In genomic region chr9:94483291-94483879, GRCm38 (mm10) we compare ENCODE assay signal across 10 mouse cellular contexts. TPM values are rescaled to one million over a fixed set of nuclear protein-coding genes. Genes with fewer than 3 reads are reported as not detected.
DNase-seq lines count a peak whose midpoint lies in the region; ATAC-seq lines count a peak whose summit lies in the region.
"Had no signal": no experiment of that assay in that cellular context is flagged by ENCODE, and none has a peak within 500 bp of the region (broad histone marks: within the 10 kb centered on the region; RNA-seq: fewer than 3 reads in every experiment).

No protein-coding gene starts in this region.

- WGBS in forebrain, embryonic 11.5 days = 83% methylated on average over 6 of the region's 6 CpGs
- 87% methylated on average over 6 of the region's 6 CpGs for WGBS in forebrain, embryonic 10.5 days
- 75% methylated on average over 6 of the region's 6 CpGs for WGBS in midbrain, embryonic 11.5 days
- WGBS in midbrain, embryonic 13.5 days = 75% methylated on average over 6 of the region's 6 CpGs

- no peak overlapping the region for H3K27ac ChIP-seq in forebrain, embryonic 11.5 days (ENCODE audit: low read depth, low read length)
- H3K27ac ChIP-seq in forebrain, embryonic 10.5 days = no peak overlapping the region
- H3K27ac ChIP-seq in midbrain, embryonic 11.5 days (ENCODE audit: low read depth, low read length) = no peak overlapping the region
- H3K27ac ChIP-seq in midbrain, embryonic 13.5 days = no peak overlapping the region
- H3K27ac ChIP-seq: neural tube, embryonic 12.5 days; stomach, embryonic 15.5 days had no signal

- no peaks in the 10 kb centered on the region for H3K36me3 ChIP-seq in forebrain, embryonic 11.5 days (ENCODE audit: control insufficient read depth, insufficient read depth, low read length)
- no peaks in the 10 kb centered on the region for H3K36me3 ChIP-seq in forebrain, embryonic 10.5 days (replicated peaks)
- no peaks in the 10 kb centered on the region for H3K36me3 ChIP-seq in midbrain, embryonic 11.5 days (ENCODE audit: control insufficient read depth, insufficient read depth, low read length)
- no peaks in the 10 kb centered on the region for H3K36me3 ChIP-seq in midbrain, embryonic 13.5 days
- H3K36me3 ChIP-seq: neural tube, embryonic 12.5 days; stomach, embryonic 15.5 days had no signal

- H3K9ac ChIP-seq in forebrain, embryonic 11.5 days (ENCODE audit: low read length) = no peak overlapping the region
- H3K9ac ChIP-seq in midbrain, embryonic 11.5 days (ENCODE audit: low read length) = no peak overlapping the region
- H3K9ac ChIP-seq in midbrain, embryonic 13.5 days (replicated peaks) = no peak overlapping the region
- H3K9ac ChIP-seq: neural tube, embryonic 12.5 days; stomach, embryonic 15.5 days had no signal

- DNase-seq in forebrain, embryonic 11.5 days (ENCODE audit: low spot score) = no peak
- no peak for DNase-seq in forebrain, embryonic 10.5 days (ENCODE audit: extremely low spot score, low spot score)
- DNase-seq in midbrain, embryonic 11.5 days (ENCODE audit: low spot score, missing footprints) = peak; percentile 68
- DNase-seq in kidney, postnatal 14 days = peak; percentile 50
- DNase-seq in lung, postnatal 25 days (ENCODE audit: low spot score) = peak; percentile 61
- no peak for DNase-seq in gastrocnemius, postnatal 10 days
- DNase-seq in adrenal gland, adult 8-10 months = no peak

- peak; percentile 53; the same call in 1 of the 2 replicates for ATAC-seq in forebrain, embryonic 11.5 days (replicated peaks; ENCODE audit: low FRiP score)
- no peak for ATAC-seq in midbrain, embryonic 11.5 days (ENCODE audit: low FRiP score)
- no peak; the same call in 1 of the 2 replicates for ATAC-seq in midbrain, embryonic 13.5 days

- no peak overlapping the region for H3K4me3 ChIP-seq in forebrain, embryonic 11.5 days (ENCODE audit: low read depth, low read length)
- no peak overlapping the region for H3K4me3 ChIP-seq in forebrain, embryonic 10.5 days
- no peak overlapping the region for H3K4me3 ChIP-seq in midbrain, embryonic 11.5 days (ENCODE audit: low read depth, low read length)
- H3K4me3 ChIP-seq in midbrain, embryonic 13.5 days (replicated peaks) = no peak overlapping the region
- H3K4me3 ChIP-seq: neural tube, embryonic 12.5 days; stomach, embryonic 15.5 days had no signal

- H3K4me1 ChIP-seq in forebrain, embryonic 11.5 days (replicated peaks; ENCODE audit: control insufficient read depth, insufficient read depth, low read length) = no peaks in the 10 kb centered on the region
- H3K4me1 ChIP-seq in forebrain, embryonic 10.5 days = no peaks in the 10 kb centered on the region
- H3K4me1 ChIP-seq in midbrain, embryonic 11.5 days (ENCODE audit: control insufficient read depth, insufficient read depth, low read length) = no peaks in the 10 kb centered on the region
- 0 out of 2 replicates have a peak, but pooled peaks cover 2% of the 10 kb centered on the region for H3K4me1 ChIP-seq in midbrain, embryonic 13.5 days (replicated peaks)
- H3K4me1 ChIP-seq: neural tube, embryonic 12.5 days; stomach, embryonic 15.5 days had no signal

- H3K9me3 ChIP-seq in forebrain, embryonic 11.5 days (ENCODE audit: control insufficient read depth, low read length) = no peaks in the 10 kb centered on the region
- no peaks in the 10 kb centered on the region for H3K9me3 ChIP-seq in forebrain, embryonic 10.5 days
- no peaks in the 10 kb centered on the region for H3K9me3 ChIP-seq in midbrain, embryonic 11.5 days (ENCODE audit: control insufficient read depth, low read length)
- H3K9me3 ChIP-seq in midbrain, embryonic 13.5 days = no peaks in the 10 kb centered on the region
- H3K9me3 ChIP-seq: neural tube, embryonic 12.5 days; stomach, embryonic 15.5 days had no signal

- H3K27me3 ChIP-seq in forebrain, embryonic 11.5 days (ENCODE audit: control insufficient read depth, insufficient read depth, low read length) = no peaks in the 10 kb centered on the region
- no peaks in the 10 kb centered on the region for H3K27me3 ChIP-seq in forebrain, embryonic 10.5 days (ENCODE audit: poor library complexity, severe bottlenecking)
- no peaks in the 10 kb centered on the region for H3K27me3 ChIP-seq in midbrain, embryonic 11.5 days (ENCODE audit: control insufficient read depth, insufficient read depth, low read length)
- no peaks in the 10 kb centered on the region for H3K27me3 ChIP-seq in midbrain, embryonic 13.5 days
- H3K27me3 ChIP-seq: neural tube, embryonic 12.5 days; stomach, embryonic 15.5 days had no signal

- no peak overlapping the region for H3K4me2 ChIP-seq in forebrain, embryonic 11.5 days (ENCODE audit: low read depth, low read length, severe bottlenecking)
- H3K4me2 ChIP-seq in midbrain, embryonic 11.5 days = no peak overlapping the region
- H3K4me2 ChIP-seq in midbrain, embryonic 13.5 days (replicated peaks) = no peak overlapping the region
- H3K4me2 ChIP-seq: neural tube, embryonic 12.5 days; stomach, embryonic 15.5 days had no signal

RNA-seq across cellular contexts. Expression of gene 1190002N15Rik, which starts 54.5 kb away (rescaled TPM):
- 21.8 and 25.3 TPM in 2 replicates for polyA plus RNA-seq in forebrain, embryonic 11.5 days (2014; fragmentation: Nextera tagmentation; extraction: Ambion mirVana)
- 3.3 and 3.9 TPM in 2 replicates for polyA plus RNA-seq in forebrain, embryonic 10.5 days (2016; fragmentation: Nextera tagmentation; extraction: Ambion mirVana)
- 39.4 and 44.2 TPM in 2 replicates for polyA plus RNA-seq in midbrain, embryonic 11.5 days (2014; fragmentation: Nextera tagmentation; extraction: Ambion mirVana)
- 5.8 and 5.9 TPM in 2 replicates for polyA plus RNA-seq in midbrain, embryonic 13.5 days (2015; fragmentation: Nextera tagmentation; extraction: Ambion mirVana)
- 10 to 100 TPM; 14.9 to 19.7 TPM for total RNA-seq in gastrocnemius, postnatal 10 days (2021)
- total RNA-seq in adrenal gland, adult 8-10 months (2022) = 10 to 100 TPM; 14.0 to 21.4 (median 17.1) TPM

Comparison
In these comparisons a context has a peak if more than half of its experiments do, and no peak if none do; other contexts are left out.
1. DNase-seq: peak in midbrain, embryonic 11.5 days (single experiment), kidney, postnatal 14 days (single experiment) and lung, postnatal 25 days (single experiment); none in forebrain, embryonic 11.5 days (single experiment), forebrain, embryonic 10.5 days (single experiment), gastrocnemius, postnatal 10 days (single experiment) and adrenal gland, adult 8-10 months (single experiment).